Mouse (Mus musculus) erythroblast, embryonic 14.5 days (primary cell): ENCODE measurements at regions not wholly inside any gene's neighbourhood (a gene's known extent, or its start where the extent isn't known, plus 50 kb on each side); places are given as distances from the start of the nearest gene placed in this dataset.

Experiments used
- H3K27me3 ChIP-seq: 2 replicates; pipeline ENCODE4 v1.6.1; 2012; ENCODE audit warnings: inconsistent platforms; ENCODE audit not compliant: control insufficient read depth
- H3K36me3 ChIP-seq: 2 replicates; pipeline ENCODE4 v1.6.1; 2012; ENCODE audit warnings: mild to moderate bottlenecking, inconsistent platforms; ENCODE audit not compliant: control insufficient read depth
- H3K4me1 ChIP-seq: 2 replicates; pipeline ENCODE4 v1.6.1; 2012; ENCODE audit warnings: inconsistent platforms; ENCODE audit not compliant: control insufficient read depth
- H3K4me3 ChIP-seq: replicated peaks from 2 replicates; pipeline ENCODE3; 2012; ENCODE audit warnings: moderate library complexity, mild to moderate bottlenecking, inconsistent platforms
- H3K9me3 ChIP-seq: 2 replicates; pipeline ENCODE4 v1.6.1; 2012; ENCODE audit warnings: low read length, inconsistent platforms, mixed read lengths; ENCODE audit not compliant: control insufficient read depth
- GATA1 ChIP-seq: IDR thresholded peaks from 2 replicates; pipeline ENCODE4 v1.6.1; 2012; ENCODE audit warnings: low read length, inconsistent platforms, mixed read lengths
- TAL1 ChIP-seq: IDR thresholded peaks from 3 replicates; pipeline ENCODE4 v1.6.1; 2012; ENCODE audit warnings: low read length, inconsistent platforms, mixed read lengths

GRCm38 (mm10) chr17:84026110-84026509 lies 161.6 kb downstream of the Zfp36l2 start:
- Histone ChIP-seq H3K9me3 (peaks cover 12% of the 10 kb centered on the region), H3K4me1 (peaks cover 7% of the 10 kb centered on the region), H3K27me3 (no peaks in the 10 kb centered on the region; the same call in 1 of the 2 replicates), H3K4me3 (no peak overlapping the region), H3K36me3 (no peaks in the 10 kb centered on the region)
- TF ChIP-seq GATA1 (no peak), TAL1 (no peak)

- Histone ChIP-seq H3K4me1 (no peaks in the 10 kb centered on the region), H3K9me3 (peaks cover 10% of the 10 kb centered on the region), H3K4me3 (no peak overlapping the region), H3K36me3 (no peaks in the 10 kb centered on the region), H3K27me3 (no peaks in the 10 kb centered on the region)
- no peak for TF ChIP-seq TAL1
- no peak for TF ChIP-seq GATA1
These were observed 165.4 kb downstream of the Zfp36l2 start for GRCm38 (mm10) chr17:84022358-84022757.

- H3K27me3 ChIP-seq = no peaks in the 10 kb centered on the region
- H3K4me3 ChIP-seq = no peak overlapping the region
- H3K36me3 ChIP-seq = no peaks in the 10 kb centered on the region
- no peaks in the 10 kb centered on the region for H3K4me1 ChIP-seq
- TF ChIP-seq TAL1 (no peak), GATA1 (no peak)
- H3K9me3 ChIP-seq = peaks cover 2% of the 10 kb centered on the region
These were observed 168.9 kb downstream of the Zfp36l2 start for GRCm38 (mm10) chr17:84018817-84019216.

GRCm38 (mm10) chr17:84017891-84018290 lies 169.9 kb downstream of the Zfp36l2 start:
- H3K4me3 ChIP-seq = no peak overlapping the region
- H3K36me3 ChIP-seq = no peaks in the 10 kb centered on the region
- H3K4me1 ChIP-seq = no peaks in the 10 kb centered on the region
- TF ChIP-seq TAL1 (no peak), GATA1 (no peak)
- no peaks in the 10 kb centered on the region for H3K27me3 ChIP-seq
- no peaks in the 10 kb centered on the region for H3K9me3 ChIP-seq

- H3K27me3 ChIP-seq = no peaks in the 10 kb centered on the region
- no peak overlapping the region for H3K4me3 ChIP-seq
- H3K4me1 ChIP-seq = no peaks in the 10 kb centered on the region
- TF ChIP-seq GATA1 = no peak
- TF ChIP-seq TAL1 = no peak
- H3K9me3 ChIP-seq = no peaks in the 10 kb centered on the region
- no peaks in the 10 kb centered on the region for H3K36me3 ChIP-seq
These were observed 166.7 kb upstream of the Haao start for GRCm38 (mm10) chr17:84014287-84015039.

- Histone ChIP-seq H3K36me3 (no peaks in the 10 kb centered on the region), H3K4me1 (no peaks in the 10 kb centered on the region), H3K4me3 (no peak overlapping the region), H3K27me3 (no peaks in the 10 kb centered on the region; the same call in 1 of the 2 replicates), H3K9me3 (no peaks in the 10 kb centered on the region)
- TF ChIP-seq TAL1 (no peak), GATA1 (no peak)
These were observed 162.8 kb upstream of the Haao start for GRCm38 (mm10) chr17:84010492-84011060.

GRCm38 (mm10) chr17:84009966-84010365 lies 162.2 kb upstream of the Haao start:
- no peak for TF ChIP-seq GATA1
- no peak for TF ChIP-seq TAL1
- no peak overlapping the region for H3K4me3 ChIP-seq
- H3K4me1 ChIP-seq = no peaks in the 10 kb centered on the region
- H3K27me3 ChIP-seq = no peaks in the 10 kb centered on the region; the same call in 1 of the 2 replicates
- H3K9me3 ChIP-seq = no peaks in the 10 kb centered on the region
- no peaks in the 10 kb centered on the region for H3K36me3 ChIP-seq

- H3K36me3 ChIP-seq = no peaks in the 10 kb centered on the region
- H3K4me1 ChIP-seq = no peaks in the 10 kb centered on the region
- no peaks in the 10 kb centered on the region; the same call in 1 of the 2 replicates for H3K27me3 ChIP-seq
- H3K4me3 ChIP-seq = no peak overlapping the region
- TF ChIP-seq GATA1 = no peak
- no peak for TF ChIP-seq TAL1
- no peaks in the 10 kb centered on the region for H3K9me3 ChIP-seq
These were observed 161.4 kb upstream of the Haao start for GRCm38 (mm10) chr17:84009194-84009593.

- Histone ChIP-seq H3K9me3 (no peaks in the 10 kb centered on the region), H3K4me1 (no peaks in the 10 kb centered on the region), H3K27me3 (no peaks in the 10 kb centered on the region; the same call in 1 of the 2 replicates), H3K4me3 (no peak overlapping the region), H3K36me3 (no peaks in the 10 kb centered on the region)
- no peak for TF ChIP-seq GATA1
- no peak for TF ChIP-seq TAL1
These were observed 160.9 kb upstream of the Haao start for GRCm38 (mm10) chr17:84008682-84009052.
